15 mouse cellular contexts compared by ENCODE assay signal in the genomic region with DNA sequence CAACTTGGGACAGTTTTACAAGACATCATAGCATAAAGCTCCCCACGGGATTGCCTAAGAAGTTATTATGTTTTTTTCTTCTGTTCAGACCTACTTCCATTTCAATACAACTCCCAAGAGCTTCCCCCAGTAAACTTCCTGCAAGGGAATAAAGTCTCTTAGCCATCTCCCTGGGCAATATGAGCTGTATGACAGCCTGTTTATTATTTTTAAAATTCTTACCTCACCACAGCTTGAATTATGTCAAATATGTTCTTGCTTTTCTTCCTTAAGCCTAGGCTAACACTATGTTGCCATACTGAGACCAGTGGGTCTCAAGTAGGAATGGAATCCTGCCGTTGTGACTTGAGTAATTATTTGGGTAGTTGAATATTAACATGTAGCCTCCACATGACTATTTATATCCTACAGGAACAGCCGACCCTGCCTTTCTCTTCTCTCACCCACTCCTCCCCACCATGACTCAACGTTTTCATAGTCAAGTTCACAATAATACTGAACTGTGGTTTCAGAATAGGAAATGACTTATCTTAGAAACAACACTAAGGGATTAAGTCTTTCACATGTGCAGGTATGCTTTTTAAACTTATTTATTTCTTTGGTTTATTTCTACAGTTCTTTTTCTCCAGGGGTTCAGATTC. TPM values are rescaled to one million over a fixed set of nuclear protein-coding genes. Genes with fewer than 3 reads are reported as not detected.
DNase-seq lines count a peak whose midpoint lies in the region; ATAC-seq and TF ChIP-seq lines count a peak whose summit lies in the region.
"Had no signal": no experiment of that assay in that cellular context is flagged by ENCODE, and none has a peak within 500 bp of the region (broad histone marks: within the 10 kb centered on the region; RNA-seq: fewer than 3 reads in every experiment).

No protein-coding gene starts in this region.

- DNase-seq in kidney, adult 9 months = no peak
- peak; percentile 71 for DNase-seq in MEL (ENCODE audit: low read depth, low spot score)
- peak; percentile 82 for DNase-seq in fibroblast of lung, adult 2 months (ENCODE audit: low read depth)
- DNase-seq in adrenal gland, postnatal 14 days = no peak
- DNase-seq in liver, postnatal 0 days = no peak
- no peak for DNase-seq in right cerebral cortex, postnatal 10 days (ENCODE audit: low spot score in 2 of 2)
- DNase-seq: cerebellum, adult 9-10 months; gastrocnemius, postnatal 14 days had no signal

- H3K9me3 ChIP-seq in kidney, embryonic 16.5 days (ENCODE audit: low read length) = no peaks in the 10 kb centered on the region
- H3K9me3 ChIP-seq in MEL (replicated peaks; ENCODE audit: insufficient read depth, low read length) = no peaks in the 10 kb centered on the region
- no peaks in the 10 kb centered on the region for H3K9me3 ChIP-seq in liver, postnatal 0 days (ENCODE audit: low read length)
- H3K9me3 ChIP-seq: forebrain, embryonic 13.5 days; liver, embryonic 12.5 days had no signal

- H3K9ac ChIP-seq in kidney, embryonic 16.5 days (replicated peaks; ENCODE audit: low read length) = no peak overlapping the region
- no peak overlapping the region for H3K9ac ChIP-seq in MEL (ENCODE audit: control insufficient read depth, low read depth, low read length, poor library complexity, severe bottlenecking)
- no peak overlapping the region for H3K9ac ChIP-seq in liver, postnatal 0 days (replicated peaks)
- H3K9ac ChIP-seq: forebrain, embryonic 13.5 days; liver, embryonic 12.5 days had no signal

- TF ChIP-seq RAD21 in MEL (IDR thresholded peaks at IDR 0.05; ENCODE audit: low read depth, low read length) = no peak

- peak; percentile 20; the same call in 1 of the 2 replicates for ATAC-seq in kidney, embryonic 16.5 days (ENCODE audit: low FRiP score, low TSS enrichment)
- ATAC-seq in liver, postnatal 0 days = no peak
- ATAC-seq: forebrain, embryonic 13.5 days had no signal

- peak; percentile 46 to 60 for TF ChIP-seq EP300 in MEL (IDR thresholded peaks at IDR 0.05; ENCODE audit: low read depth in 1 of 2, low read length in 2 of 2)
- no peak for TF ChIP-seq EP300 in liver, postnatal 0 days (IDR thresholded peaks at IDR 0.05; ENCODE audit: low read depth)

- TF ChIP-seq CTCF in MEL (IDR thresholded peaks at IDR 0.05 in 2 of 3, conservative IDR thresholded peaks at IDR 0.05 in 1 of 3; ENCODE audit: control insufficient read depth in 1 of 3, insufficient read depth in 1 of 3, low read depth in 2 of 3, low read length in 3 of 3, poor library complexity in 1 of 3, severe bottlenecking in 1 of 3) = no peak
- no peak for TF ChIP-seq CTCF in liver, postnatal 0 days (IDR thresholded peaks at IDR 0.05; ENCODE audit: low read depth)

- no peak overlapping the region for H3K4me2 ChIP-seq in kidney, embryonic 16.5 days (replicated peaks; ENCODE audit: low read depth, low read length)
- H3K4me2 ChIP-seq in myocyte (ENCODE audit: low read depth) = peak overlapping the region; percentile 62
- no peak overlapping the region for H3K4me2 ChIP-seq in liver, postnatal 0 days (ENCODE audit: low read depth, low read length)
- H3K4me2 ChIP-seq: forebrain, embryonic 13.5 days; liver, embryonic 12.5 days; midbrain, embryonic 11.5 days had no signal

- H3K27me3 ChIP-seq in kidney, embryonic 16.5 days (ENCODE audit: insufficient read depth, low read length) = no peaks in the 10 kb centered on the region
- H3K27me3 ChIP-seq in MEL (ENCODE audit: control insufficient read depth in 1 of 2, insufficient read depth in 2 of 2, low read length in 2 of 2) (no peaks in the 10 kb centered on the region), myocyte (ENCODE audit: control insufficient read depth, insufficient read depth, insufficient read length) (no peaks in the 10 kb centered on the region)
- H3K27me3 ChIP-seq in liver, postnatal 0 days (ENCODE audit: insufficient read depth, low read length) = no peaks in the 10 kb centered on the region
- H3K27me3 ChIP-seq: forebrain, embryonic 13.5 days; liver, embryonic 12.5 days had no signal

- H3K79me2 ChIP-seq in MEL (ENCODE audit: control insufficient read depth, insufficient read depth, low read length, poor library complexity) (no peaks in the 10 kb centered on the region), myocyte (ENCODE audit: control insufficient read depth, insufficient read depth) (no peaks in the 10 kb centered on the region)

- H3ac ChIP-seq in myocyte (ENCODE audit: control insufficient read depth, insufficient read length) = no peak overlapping the region

- H3K4me1 ChIP-seq in kidney, embryonic 16.5 days (ENCODE audit: insufficient read depth, low read length) = peaks cover 17% of the 10 kb centered on the region; the same call in 1 of the 2 replicates
- H3K4me1 ChIP-seq in MEL (ENCODE audit: control insufficient read depth in 1 of 2, insufficient read depth in 2 of 2, low read length in 2 of 2) = peaks cover 3 to 19% of the 10 kb centered on the region in 2 experiments; a peak in 3 of 4 replicates
- H3K4me1 ChIP-seq in liver, postnatal 0 days (ENCODE audit: insufficient read depth) = peaks cover 5% of the 10 kb centered on the region; the same call in 1 of the 2 replicates
- H3K4me1 ChIP-seq: forebrain, embryonic 13.5 days had no signal

- no peak overlapping the region for H3K4me3 ChIP-seq in kidney, embryonic 16.5 days (ENCODE audit: low read length)
- H3K4me3 ChIP-seq in MEL (ENCODE audit: control insufficient read depth in 1 of 2, insufficient read depth in 1 of 2, low read depth in 2 of 2, low read length in 2 of 2) = no peak overlapping the region
- H3K4me3 ChIP-seq in myocyte = no peak overlapping the region
- no peak overlapping the region for H3K4me3 ChIP-seq in liver, postnatal 0 days (ENCODE audit: low read depth, low read length)
- H3K4me3 ChIP-seq: forebrain, embryonic 13.5 days; liver, embryonic 12.5 days had no signal

- H3K27ac ChIP-seq in kidney, embryonic 16.5 days (ENCODE audit: low read length) = peak overlapping the region; percentile 16; the same call in 1 of the 2 replicates
- H3K27ac ChIP-seq in MEL (ENCODE audit: control insufficient read depth, low read depth, low read length) = peak overlapping the region; percentile 22; the same call in 1 of the 2 replicates
- H3K27ac ChIP-seq in liver, postnatal 0 days (ENCODE audit: low read depth) = no peak overlapping the region
- H3K27ac ChIP-seq: forebrain, embryonic 13.5 days; liver, embryonic 12.5 days had no signal

- H3K36me3 ChIP-seq in kidney, embryonic 16.5 days (ENCODE audit: insufficient read depth, low read length) = no peaks in the 10 kb centered on the region
- H3K36me3 ChIP-seq in MEL (ENCODE audit: control insufficient read depth in 1 of 2, insufficient read depth in 2 of 2, low read length in 2 of 2) = peaks cover 0 to 19% of the 10 kb centered on the region in 2 experiments; a peak in 2 of 4 replicates
- H3K36me3 ChIP-seq in myocyte (ENCODE audit: control insufficient read depth, insufficient read depth) = no peaks in the 10 kb centered on the region
- H3K36me3 ChIP-seq in liver, postnatal 0 days (replicated peaks; ENCODE audit: insufficient read depth, low read length) = no peaks in the 10 kb centered on the region
- H3K36me3 ChIP-seq: liver, embryonic 12.5 days had no signal

- WGBS in kidney, embryonic 16.5 days = 54% methylated on average over 4 of the region's 4 CpGs
- WGBS in liver, postnatal 0 days (ENCODE audit: insufficient replicate concordance) = 20% methylated on average over 4 of the region's 4 CpGs

- TF ChIP-seq POLR2A in MEL (IDR thresholded peaks at IDR 0.05; ENCODE audit: control insufficient read depth in 1 of 2, insufficient read depth in 1 of 2, low read depth in 1 of 2, low read length in 2 of 2, poor library complexity in 1 of 2) (no peak), myocyte (IDR thresholded peaks at IDR 0.05; ENCODE audit: insufficient read length, low read depth) (no peak)

RNA-seq across cellular contexts. Expression of gene Erp27, which starts 21.5 kb away (rescaled TPM):
- 0.22 and 0.23 TPM in 2 replicates for polyA plus RNA-seq in kidney, embryonic 16.5 days (2015; fragmentation: Nextera tagmentation; extraction: Ambion mirVana)
- total RNA-seq in MEL (2012; rRNA removed) = not detected in 2 replicates
- polyA plus RNA-seq in MEL (2012; ENCODE audit: insufficient read depth in 1 of 2, insufficient read length in 2 of 2, low read depth in 1 of 2, low replicate concordance in 2 of 2, missing spikeins in 1 of 2) = under 1 TPM in 1 of 2 experiments, not detected in 1; 0.39 TPM
- polyA plus RNA-seq in myocyte (2012; fragmentation: generic; extraction: Trizol) = 0.05 TPM
- 0.30 TPM in 1 of 2 replicates, not detected in the other for total RNA-seq in adrenal gland, postnatal 14 days (2021)
- 0.40 and 0.42 TPM in 2 replicates for polyA plus RNA-seq in liver, postnatal 0 days (2015; fragmentation: Nextera tagmentation; extraction: Ambion mirVana)
- total RNA-seq: gastrocnemius, postnatal 14 days; left cerebral cortex, adult 8-10 months had no signal
- polyA plus RNA-seq: embryonic facial prominence, embryonic 11.5 days; midbrain, embryonic 11.5 days had no signal

RNA-seq across cellular contexts. Expression of gene Pde6h, which starts 23.1 kb away (rescaled TPM):
- 0.49 and 0.55 TPM in 2 replicates for polyA plus RNA-seq in kidney, embryonic 16.5 days (2015; fragmentation: Nextera tagmentation; extraction: Ambion mirVana)
- total RNA-seq in MEL (2012; rRNA removed) = not detected in 2 replicates
- polyA plus RNA-seq in MEL (2012; ENCODE audit: insufficient read depth in 1 of 2, insufficient read length in 2 of 2, low read depth in 1 of 2, low replicate concordance in 2 of 2, missing spikeins in 1 of 2) (under 1 TPM in 1 of 2 experiments, not detected in 1; 0.08 TPM), myocyte (2012; fragmentation: generic; extraction: Trizol) (0.12 TPM)
- total RNA-seq in adrenal gland, postnatal 14 days (2021) = 0.44 TPM in 1 of 2 replicates, not detected in the other
- polyA plus RNA-seq in liver, postnatal 0 days (2015; fragmentation: Nextera tagmentation; extraction: Ambion mirVana) = 0.34 and 0.77 TPM in 2 replicates
- total RNA-seq: gastrocnemius, postnatal 14 days had no signal
- polyA plus RNA-seq: embryonic facial prominence, embryonic 11.5 days; forebrain, embryonic 13.5 days; liver, embryonic 12.5 days; midbrain, embryonic 11.5 days had no signal

RNA-seq across cellular contexts. Expression of gene Mgp, which starts 24.9 kb away (rescaled TPM):
- polyA plus RNA-seq in kidney, embryonic 16.5 days (2015; fragmentation: Nextera tagmentation; extraction: Ambion mirVana) = 226 and 274 TPM in 2 replicates
- not detected in 2 replicates for total RNA-seq in MEL (2012; rRNA removed)
- polyA plus RNA-seq in MEL (2012; ENCODE audit: insufficient read depth in 1 of 2, insufficient read length in 2 of 2, low read depth in 1 of 2, low replicate concordance in 2 of 2, missing spikeins in 1 of 2) (not detected), myocyte (2012; fragmentation: generic; extraction: Trizol) (132 TPM)
- 177 and 231 TPM in 2 replicates for total RNA-seq in adrenal gland, postnatal 14 days (2021)
- polyA plus RNA-seq in liver, postnatal 0 days (2015; fragmentation: Nextera tagmentation; extraction: Ambion mirVana) = 4.5 and 6.2 TPM in 2 replicates

RNA-seq across cellular contexts. Expression of gene Arhgdib, which starts 41.2 kb away (rescaled TPM):
- 67.6 and 69.5 TPM in 2 replicates for polyA plus RNA-seq in kidney, embryonic 16.5 days (2015; fragmentation: Nextera tagmentation; extraction: Ambion mirVana)
- 102 and 144 TPM in 2 replicates for total RNA-seq in MEL (2012; rRNA removed)
- 100 to 1,000 TPM; 346 to 408 TPM for polyA plus RNA-seq in MEL (2012; ENCODE audit: insufficient read depth in 1 of 2, insufficient read length in 2 of 2, low read depth in 1 of 2, low replicate concordance in 2 of 2, missing spikeins in 1 of 2)
- polyA plus RNA-seq in myocyte (2012; fragmentation: generic; extraction: Trizol) = 90.2 TPM
- 24.4 and 62.7 TPM in 2 replicates for total RNA-seq in adrenal gland, postnatal 14 days (2021)
- 190 and 192 TPM in 2 replicates for polyA plus RNA-seq in liver, postnatal 0 days (2015; fragmentation: Nextera tagmentation; extraction: Ambion mirVana)

RNA-seq across cellular contexts. Expression of gene Art4, which starts 43.0 kb away (rescaled TPM):
- 5.6 and 6.4 TPM in 2 replicates for polyA plus RNA-seq in kidney, embryonic 16.5 days (2015; fragmentation: Nextera tagmentation; extraction: Ambion mirVana)
- total RNA-seq in MEL (2012; rRNA removed) = 0.13 and 0.50 TPM in 2 replicates
- under 1 TPM in 1 of 2 experiments, not detected in 1; 0.60 TPM for polyA plus RNA-seq in MEL (2012; ENCODE audit: insufficient read depth in 1 of 2, insufficient read length in 2 of 2, low read depth in 1 of 2, low replicate concordance in 2 of 2, missing spikeins in 1 of 2)
- polyA plus RNA-seq in myocyte (2012; fragmentation: generic; extraction: Trizol) = not detected
- total RNA-seq in adrenal gland, postnatal 14 days (2021) = 6.0 and 7.4 TPM in 2 replicates
- 10.6 and 11.1 TPM in 2 replicates for polyA plus RNA-seq in liver, postnatal 0 days (2015; fragmentation: Nextera tagmentation; extraction: Ambion mirVana)
- total RNA-seq: left cerebral cortex, adult 8-10 months had no signal

Comparison
In these comparisons a context has a peak if more than half of its experiments do, and no peak if none do; other contexts are left out.
1. DNase-seq: peak in MEL (single experiment) and fibroblast of lung, adult 2 months (single experiment); none in kidney, adult 9 months (single experiment), adrenal gland, postnatal 14 days (single experiment), liver, postnatal 0 days (single experiment) and right cerebral cortex, postnatal 10 days (0 of 2).
2. RNA of gene Mgp, which starts 24.9 kb away (polyA plus RNA-seq): 226 to 274 TPM in kidney, embryonic 16.5 days and 132 TPM in myocyte (single experiment); 4.5 to 6.2 TPM in liver, postnatal 0 days and not detected in MEL; every median in the first group is over 10 times any median in the second.